Mouse (Mus musculus): ENCODE data around the gene Me3.

DNA sequence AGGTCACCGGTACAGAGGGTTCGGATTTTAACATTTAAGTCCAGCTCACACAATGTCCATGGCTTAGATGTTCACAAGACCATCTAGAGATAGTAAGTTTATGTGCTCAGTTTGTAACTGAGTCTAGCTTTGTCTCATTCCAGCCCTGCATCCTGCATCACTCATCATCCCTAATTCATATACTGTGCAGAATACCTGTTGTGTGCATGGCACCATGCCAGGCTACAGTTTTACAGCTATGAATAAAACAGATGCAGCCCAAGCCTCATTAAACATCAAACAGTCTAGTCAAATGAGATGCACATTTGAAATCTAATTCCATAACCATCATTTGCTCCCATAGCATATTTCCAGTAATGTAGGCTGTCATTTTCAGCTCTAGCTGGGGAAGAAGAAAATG lies 143.7 kb downstream of the Me3 start:
- TF ChIP-seq POLR2A (IDR thresholded peaks at IDR 0.05; ENCODE audit: borderline replicate concordance, control insufficient read depth, low read depth, low read length), result no peak
- TF ChIP-seq CTCF (IDR thresholded peaks at IDR 0.05; ENCODE audit: control insufficient read depth, insufficient read depth, low read length), result no peak

Data from bone marrow, adult 2 months (tissue).